Mouse (Mus musculus): Measurements from ENCODE around the gene Gcdh. TPM values are rescaled to one million over a fixed set of nuclear protein-coding genes. Genes with fewer than 3 reads are reported as not detected.
A peak's percentile ranks its signal among the peaks of the same experiment; 100 is the strongest.
"Not testable (repeated sequence)": the region's sequence is repeated elsewhere in the genome, so short reads cannot be mapped to it uniquely, and the experiment has no call there.

Gcdh gene
- total RNA-seq, 2 experiments from 2014 or later: 77.9 to 96.9 TPM

GRCm38 (mm10) chr8:84911854-84912253 lies 18.1 kb upstream of the Gcdh start:
- no peak for DNase-seq

DNA sequence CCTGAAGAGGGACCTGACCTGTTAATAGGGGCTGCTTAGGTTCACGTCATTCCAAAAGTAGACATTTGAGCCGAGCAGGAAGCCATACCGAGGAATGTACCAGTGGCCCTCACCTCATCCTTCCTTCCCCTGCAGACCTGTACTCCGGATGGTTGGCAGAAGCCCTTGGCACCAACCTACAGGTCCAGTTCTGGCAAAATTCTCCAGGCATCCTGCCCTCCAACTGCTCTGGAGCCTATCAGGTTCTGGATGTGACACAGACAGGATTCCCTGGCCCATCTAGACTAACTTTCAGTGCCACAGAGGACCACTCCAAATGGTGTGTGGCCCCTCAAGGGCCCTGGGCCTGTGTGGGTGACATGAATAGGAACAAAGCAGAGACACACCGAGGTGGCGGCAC lies 16.8 kb upstream of the Gcdh start:
- DNase-seq: no peak

DNA sequence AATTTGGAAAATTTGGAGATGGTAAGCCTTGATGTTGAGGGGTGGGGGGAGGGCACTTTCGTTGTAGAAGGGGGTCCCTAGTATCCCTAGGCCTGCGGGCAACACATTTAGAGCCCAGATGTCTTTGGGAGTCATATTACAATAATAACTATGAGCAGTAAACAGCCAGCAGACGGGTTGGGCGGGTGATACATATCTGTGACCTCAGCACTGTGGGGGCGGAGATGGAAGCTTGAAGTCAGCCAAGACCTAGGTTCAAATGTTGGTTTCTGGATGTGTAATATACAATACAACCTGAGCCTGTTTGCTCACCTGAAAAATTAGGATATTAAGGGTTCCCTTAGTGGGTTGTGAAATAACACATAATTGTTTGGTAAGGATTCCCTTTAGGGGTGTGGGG lies 16.2 kb upstream of the Gcdh start:
- DNase-seq: no peak

GRCm38 (mm10) chr8:84909162-84909767 lies 15.5 kb upstream of the Gcdh start:
- no peak for DNase-seq

GRCm38 (mm10) chr8:84908421-84909161 lies 14.9 kb upstream of the Gcdh start, which contains the start of gene Dnase2a:
Gene Dnase2a (plus strand): TSS chr8:84908560.
- peak; percentile 96 for DNase-seq

DNA sequence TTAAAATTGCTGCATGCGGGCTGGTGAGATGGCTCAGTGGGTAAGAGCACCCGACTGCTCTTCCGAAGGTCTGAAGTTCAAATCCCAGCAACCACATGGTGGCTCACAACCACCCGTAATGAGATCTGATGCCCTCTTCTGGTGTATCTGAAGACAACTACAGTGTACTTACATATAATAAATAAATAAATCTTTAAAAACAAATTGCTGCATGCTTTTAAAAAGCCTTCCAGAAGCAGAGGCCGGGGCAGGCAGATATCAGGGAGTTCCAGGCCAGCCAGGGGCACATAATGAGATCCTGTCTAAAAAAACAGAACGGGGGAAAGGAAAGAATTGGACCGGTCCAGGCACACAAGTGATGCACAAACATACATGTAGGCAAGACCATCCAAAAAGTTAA lies 14.3 kb upstream of the Gcdh start:
- not testable (repeated sequence) for DNase-seq

DNA sequence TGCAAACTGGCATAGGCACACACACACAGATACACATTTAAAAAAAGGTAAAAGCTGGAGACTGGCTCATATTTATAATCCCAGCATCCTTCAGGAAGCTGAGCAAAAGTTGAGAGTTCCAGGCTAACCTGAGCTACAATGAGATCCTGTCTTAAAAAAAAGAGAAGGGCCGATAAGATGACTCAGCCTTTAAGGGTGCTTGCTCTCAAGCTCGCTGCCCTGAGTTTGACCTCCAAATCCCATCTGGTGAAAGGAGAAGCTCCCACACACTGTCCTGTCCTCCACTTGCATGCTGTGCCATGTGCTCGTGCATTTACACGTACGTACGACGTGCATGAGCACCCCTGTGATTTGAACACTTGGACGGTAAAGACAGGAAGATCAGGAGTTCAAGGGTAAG lies 13.8 kb upstream of the Gcdh start:
- no peak for DNase-seq

GRCm38 (mm10) chr8:84907037-84907436 lies 13.3 kb upstream of the Gcdh start:
- DNase-seq: no peak

DNA sequence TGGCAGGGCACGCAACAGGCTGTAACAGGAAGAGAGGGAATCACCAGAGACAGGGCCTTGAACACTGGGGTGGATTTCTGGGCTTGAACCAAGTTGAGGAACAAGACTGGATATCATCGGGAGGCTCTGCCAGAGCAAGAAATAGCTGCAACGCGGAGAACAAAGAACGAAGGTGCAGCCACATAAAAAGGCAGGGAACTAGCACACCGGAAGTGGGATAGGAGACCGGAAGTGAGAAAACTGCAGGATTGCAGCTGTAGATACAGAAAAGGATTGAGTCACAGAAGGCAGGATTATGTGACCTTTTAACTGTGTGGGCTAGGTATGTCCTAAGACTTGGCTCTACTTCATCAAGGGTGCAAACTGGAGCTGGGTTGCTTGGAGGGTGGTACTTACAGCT lies 10.6 kb upstream of the Gcdh start:
- no peak for DNase-seq

DNA sequence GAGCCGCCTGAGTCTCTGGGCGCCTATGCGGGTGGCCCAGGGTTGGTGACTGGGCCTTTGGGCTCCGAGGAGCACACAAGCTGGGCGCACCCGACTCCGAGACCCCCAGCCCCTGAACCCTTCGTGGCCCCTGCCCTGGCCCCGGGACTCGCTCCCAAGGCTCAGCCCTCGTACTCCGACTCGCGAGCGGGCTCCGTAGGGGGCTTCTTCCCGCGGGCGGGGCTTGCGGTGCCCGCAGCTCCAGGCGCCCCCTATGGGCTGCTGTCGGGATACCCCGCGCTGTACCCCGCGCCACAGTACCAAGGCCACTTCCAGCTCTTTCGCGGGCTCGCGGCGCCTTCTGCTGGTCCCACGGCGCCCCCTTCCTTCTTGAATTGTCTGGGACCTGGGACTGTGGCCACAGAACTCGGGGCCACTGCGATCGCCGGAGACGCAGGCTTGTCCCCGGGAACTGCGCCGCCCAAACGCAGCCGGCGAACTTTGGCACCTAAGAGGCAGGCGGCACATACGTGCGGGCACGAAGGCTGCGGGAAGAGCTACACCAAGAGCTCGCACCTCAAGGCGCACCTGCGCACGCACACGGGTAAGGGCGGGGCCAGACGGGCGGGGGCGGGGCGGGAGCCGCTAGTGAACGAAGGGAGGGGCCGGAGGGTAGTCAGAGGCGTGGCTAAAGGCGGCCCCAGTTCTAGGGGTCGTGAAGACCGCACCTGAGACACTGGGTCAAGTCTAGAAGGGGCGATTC lies 9.4 kb upstream of the Gcdh start:
- DNase-seq: peak; percentile 96

DNA sequence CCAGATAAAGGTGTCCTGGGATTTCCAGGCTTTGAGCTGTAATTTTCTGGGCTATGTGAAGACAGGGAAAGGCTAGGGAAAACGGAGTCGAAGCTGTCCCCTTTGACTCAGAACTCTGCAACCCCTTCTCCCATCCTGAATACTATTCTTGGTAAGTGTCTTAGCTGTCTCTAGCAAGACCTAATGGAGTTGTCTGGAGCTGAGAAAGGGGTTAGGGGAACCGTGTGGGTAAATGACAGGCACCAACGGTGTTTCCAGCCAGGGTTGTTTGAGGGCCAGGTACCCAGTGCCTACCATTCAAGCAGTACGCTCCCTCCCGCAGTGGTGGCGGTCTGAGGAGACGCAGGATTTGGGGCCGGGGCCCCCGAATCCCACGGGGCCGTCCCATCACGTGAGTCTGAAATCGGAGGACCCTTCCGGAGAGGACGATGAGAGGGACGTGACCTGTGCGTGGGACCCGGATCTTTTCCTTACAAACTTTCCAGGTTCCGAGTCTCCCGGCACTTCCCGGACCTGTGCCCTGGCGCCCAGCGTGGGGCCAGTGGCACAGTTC lies 8.7 kb upstream of the Gcdh start:
- DNase-seq: no peak

DNA sequence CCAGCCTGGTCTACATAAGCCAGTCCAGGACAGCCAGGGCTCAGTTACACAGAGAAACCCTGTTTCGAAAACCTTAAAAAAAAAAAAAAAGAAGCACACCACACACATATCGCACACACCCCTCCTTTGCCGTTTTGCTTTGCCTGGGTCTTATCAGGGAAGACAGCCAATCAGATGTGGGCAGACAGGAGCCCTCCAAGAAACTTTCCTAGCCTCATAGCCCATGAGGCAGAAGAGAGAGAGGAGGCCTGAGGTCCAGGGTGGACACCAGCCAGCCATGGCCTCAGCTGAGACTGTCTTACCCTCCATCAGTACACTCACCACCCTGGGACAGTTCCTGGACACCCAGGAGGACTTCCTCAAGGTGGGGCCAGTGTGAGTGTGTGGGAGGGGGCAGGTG lies 8.0 kb upstream of the Gcdh start, which contains the start of gene Klf1:
Gene Klf1 (plus strand): TSS at position 177 of the 400 bp plus-strand sequence.
- no peak for DNase-seq

- no peak for DNase-seq
Observed at GRCm38 (mm10) chr8:84901071-84901470, 7.3 kb upstream of the Gcdh start.

DNA sequence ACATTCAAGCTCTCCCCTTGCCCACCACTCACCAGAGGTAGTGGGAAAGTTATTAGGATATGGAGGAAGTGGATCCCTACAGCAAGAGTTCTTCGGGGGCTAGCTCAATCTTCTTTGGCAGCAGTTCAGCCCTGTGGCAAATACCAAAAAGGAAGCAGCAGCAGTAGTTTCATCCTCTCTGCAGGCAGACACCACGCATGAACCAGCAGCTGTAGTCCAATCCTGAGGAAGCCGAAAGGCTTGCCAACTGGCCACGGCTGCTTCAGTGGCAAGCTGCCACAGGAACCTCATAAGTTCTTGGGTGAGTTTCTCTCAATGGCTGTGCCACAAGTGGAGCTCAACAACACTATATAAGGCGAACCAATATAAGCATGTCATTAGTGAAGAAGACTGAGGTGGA lies 2.2 kb upstream of the Gcdh start:
- DNase-seq: no peak

- DNase-seq: no peak
Observed at GRCm38 (mm10) chr8:84892993-84893708, 570 bp downstream of the Gcdh start.

GRCm38 (mm10) chr8:84889141-84889540 lies 4.6 kb downstream of the Gcdh start:
- no peak for DNase-seq

DNA sequence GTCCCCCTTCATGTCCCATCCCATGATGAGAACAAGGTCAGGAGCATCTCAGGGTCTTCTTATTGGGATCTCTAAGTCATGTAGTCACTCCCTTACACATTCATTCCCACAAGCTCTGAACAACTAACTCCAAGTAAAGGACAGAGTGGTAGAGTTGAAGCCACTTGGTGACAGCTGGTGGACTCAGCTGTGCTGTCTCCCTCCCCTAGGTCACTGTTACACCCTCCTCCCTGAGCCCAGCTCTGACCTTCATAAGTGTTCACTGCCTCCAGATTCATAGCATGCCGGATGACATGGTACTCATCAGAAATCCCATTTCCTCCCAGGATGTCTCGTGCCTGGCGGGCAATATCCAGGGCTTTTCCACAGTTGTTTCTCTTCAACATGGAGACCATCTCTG lies 5.4 kb downstream of the Gcdh start:
- no peak for DNase-seq

GRCm38 (mm10) chr8:84884728-84885127 lies 9.0 kb downstream of the Gcdh start:
- no peak for DNase-seq

- no peak for DNase-seq
Observed at GRCm38 (mm10) chr8:84878915-84879314, 14.8 kb downstream of the Gcdh start.

GRCm38 (mm10) chr8:84877297-84878035 lies 16.3 kb downstream of the Gcdh start:
- DNase-seq: no peak

DNA sequence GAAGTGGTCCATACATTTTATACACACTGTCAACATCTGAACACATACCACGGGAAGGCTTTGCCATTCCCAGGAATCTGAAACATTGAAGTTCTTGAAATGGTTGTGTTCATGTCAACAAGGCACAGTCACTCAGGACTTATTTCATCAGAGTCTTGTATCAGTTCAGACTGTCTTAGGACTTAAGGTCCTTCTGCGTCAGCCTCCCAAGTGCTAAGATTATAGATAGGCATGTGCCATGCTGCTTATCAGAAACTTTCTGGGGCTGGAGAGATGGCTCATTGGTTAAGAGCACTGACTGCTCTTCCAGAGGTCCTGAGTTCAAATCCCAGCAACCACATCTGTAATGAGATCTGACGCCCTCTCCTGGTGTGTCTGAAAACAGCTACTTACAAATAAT lies 19.4 kb downstream of the Gcdh start:
- no peak for DNase-seq

DNA sequence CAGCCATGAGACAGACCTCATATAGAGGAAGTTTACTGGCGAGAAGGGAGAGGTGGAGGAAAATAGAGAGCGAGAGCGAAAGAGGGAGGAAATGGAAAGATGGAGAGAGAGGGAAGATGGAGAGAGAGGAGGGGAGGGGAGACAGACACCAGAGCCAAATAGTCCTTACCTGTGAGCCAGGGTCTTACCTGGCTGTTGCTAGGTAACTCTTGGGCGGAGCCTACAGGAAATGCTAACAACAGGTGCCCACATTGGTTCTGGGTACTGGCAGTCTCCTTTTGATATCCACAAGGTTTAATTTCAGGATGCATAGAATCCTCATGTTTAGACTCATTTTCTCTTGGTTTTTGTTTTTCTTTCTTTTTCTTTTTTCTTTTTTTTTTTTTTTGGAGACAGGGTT lies 20.7 kb downstream of the Gcdh start:
- DNase-seq: no peak
